Mouse (Mus musculus): ENCODE results near the gene Tnfsf11.

GRCm38 (mm10) chr14:78286011-78286548 is 21.8 kb downstream of the Tnfsf11 start:
- TF ChIP-seq CTCF (IDR thresholded peaks at IDR 0.05; ENCODE audit: borderline replicate concordance, extremely low read depth, insufficient read depth, insufficient read length) (no peak), POLR2A (IDR thresholded peaks at IDR 0.05; ENCODE audit: borderline replicate concordance, extremely low read depth, insufficient read depth, insufficient read length, poor library complexity, severe bottlenecking) (no peak)

All from brain, embryonic 14.5 days (tissue).